ENCODE assay signal across 8 mouse cellular contexts in the genomic region with DNA sequence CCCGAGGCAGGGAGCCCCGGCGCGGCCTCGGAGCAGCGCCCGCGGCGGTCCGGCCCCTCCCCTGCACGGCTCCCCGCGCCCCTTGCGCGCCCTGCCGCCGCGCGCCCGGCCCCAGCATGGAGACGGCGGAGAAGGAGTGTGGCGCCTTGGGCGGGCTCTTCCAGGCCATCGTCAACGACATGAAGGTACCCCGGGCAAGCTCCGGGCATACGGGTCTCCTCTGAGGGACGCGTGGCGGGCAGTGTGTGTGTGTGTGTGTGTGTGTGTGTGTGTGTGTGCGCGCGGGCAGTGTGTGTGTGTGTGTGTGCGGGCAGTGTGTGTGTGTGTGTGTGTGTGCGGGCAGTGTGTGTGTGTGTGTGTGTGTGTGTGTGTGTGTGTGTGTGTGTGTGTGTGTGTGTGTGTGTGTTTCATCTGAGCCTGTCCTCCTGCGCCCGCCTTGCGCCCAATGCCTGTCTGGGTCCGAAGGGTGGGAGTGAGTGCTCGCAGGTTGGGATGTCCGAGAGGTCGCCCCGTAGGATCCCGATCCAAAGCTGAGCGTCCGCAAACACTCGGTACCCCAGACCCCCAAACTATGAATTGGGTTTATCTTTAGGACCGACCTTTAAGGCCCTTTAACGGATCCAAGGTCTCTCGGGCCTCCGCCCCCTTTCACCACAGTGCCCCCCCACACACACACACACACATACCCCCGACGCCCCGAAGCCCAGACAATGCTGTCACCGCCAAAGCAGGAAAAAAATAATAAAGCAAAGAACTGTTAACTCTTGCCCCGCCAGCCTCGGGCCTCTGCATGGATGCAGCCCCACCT. TPM values are rescaled to one million over a fixed set of nuclear protein-coding genes. Genes with fewer than 3 reads are reported as not detected.
A peak's percentile ranks its signal among the peaks of the same experiment; 100 is the strongest.
DNase-seq lines count a peak whose midpoint lies in the region; ATAC-seq lines count a peak whose summit lies in the region.

No protein-coding gene starts in this region.

- H3K4me2 ChIP-seq in intestine, embryonic 15.5 days (replicated peaks), result peak overlapping the region; percentile 81

- H3K27me3 ChIP-seq in forebrain, embryonic 10.5 days (ENCODE audit: poor library complexity, severe bottlenecking), result peaks cover 17% of the 10 kb centered on the region
- no peaks in the 10 kb centered on the region for H3K27me3 ChIP-seq in intestine, embryonic 15.5 days (replicated peaks)

- H3K9me3 ChIP-seq in forebrain, embryonic 10.5 days, result no peaks in the 10 kb centered on the region
- H3K9me3 ChIP-seq in intestine, embryonic 15.5 days, result no peaks in the 10 kb centered on the region

- peak; percentile 36 for DNase-seq in kidney, adult 18-20 months
- DNase-seq in kidney, adult 8-10 months, result no peak
- peak; percentile 49 for DNase-seq in Muller cell, postnatal 12 days (ENCODE audit: inconsistent ontology term)
- peak; percentile 46 for DNase-seq in forebrain, embryonic 10.5 days (ENCODE audit: extremely low spot score, low spot score)
- peak; percentile 45 for DNase-seq in lung, postnatal 14 days
- DNase-seq in thymus, postnatal 0 days (ENCODE audit: low spot score), result peak; percentile 23
- no peak for DNase-seq in frontal cortex, postnatal 25 days (ENCODE audit: low spot score in 2 of 2)

- peak overlapping the region; percentile 77 for H3K9ac ChIP-seq in intestine, embryonic 15.5 days

- WGBS in forebrain, embryonic 10.5 days, result 5% methylated on average over 54 of the region's 59 CpGs
- WGBS in intestine, embryonic 15.5 days, result under 1% methylated on average over 56 of the region's 59 CpGs

- peak; percentile 75 for ATAC-seq in intestine, embryonic 15.5 days

- H3K4me3 ChIP-seq in forebrain, embryonic 10.5 days, result peak overlapping the region; percentile 82
- peak overlapping the region; percentile 74 for H3K4me3 ChIP-seq in intestine, embryonic 15.5 days (replicated peaks)

- H3K4me1 ChIP-seq in forebrain, embryonic 10.5 days, result peaks cover 86% of the 10 kb centered on the region
- H3K4me1 ChIP-seq in intestine, embryonic 15.5 days (replicated peaks), result peaks cover 74% of the 10 kb centered on the region

- peaks cover 39% of the 10 kb centered on the region for H3K36me3 ChIP-seq in forebrain, embryonic 10.5 days (replicated peaks)
- H3K36me3 ChIP-seq in intestine, embryonic 15.5 days, result no peaks in the 10 kb centered on the region; the same call in 1 of the 2 replicates

- peak overlapping the region; percentile 93 for H3K27ac ChIP-seq in forebrain, embryonic 10.5 days
- H3K27ac ChIP-seq in intestine, embryonic 15.5 days, result peak overlapping the region; percentile 89

RNA-seq across cellular contexts. Expression of a gene that starts 0.5 kb away (rescaled TPM):
- polyA plus RNA-seq in forebrain, embryonic 10.5 days (2016; fragmentation: Nextera tagmentation; extraction: Ambion mirVana), result 5.4 and 5.6 TPM in 2 replicates
- polyA plus RNA-seq in intestine, embryonic 15.5 days (2015; fragmentation: Nextera tagmentation; extraction: Ambion mirVana), result 8.0 and 9.6 TPM in 2 replicates
- 5.8 and 6.4 TPM in 2 replicates for polyA plus RNA-seq in thymus, postnatal 0 days (2015; fragmentation: Nextera tagmentation; extraction: Ambion mirVana)

Comparison
In these comparisons a context has a peak if more than half of its experiments do, and no peak if none do; other contexts are left out.
1. DNase-seq: peak in kidney, adult 18-20 months (single experiment), Muller cell, postnatal 12 days (single experiment), forebrain, embryonic 10.5 days (single experiment), lung, postnatal 14 days (single experiment) and thymus, postnatal 0 days (single experiment); none in kidney, adult 8-10 months (0 of 2) and frontal cortex, postnatal 25 days (0 of 2).